Mouse (Mus musculus) neural tube, embryonic 11.5 days (tissue): Measurements from ENCODE around the gene Adamts3. TPM values are rescaled to one million over a fixed set of nuclear protein-coding genes. Genes with fewer than 3 reads are reported as not detected.

Experiments
- ATAC-seq: fragments of 200-750 bp; cut with Nextera tagmentation; 2 replicates; pipeline ENCODE4 v1.8.0; 2017; ENCODE audit warnings: moderate number of reproducible peaks, mild to moderate bottlenecking, moderate TSS enrichment, moderate library complexity; ENCODE audit not compliant: insufficient read depth, low FRiP score, low TSS enrichment
- DNase-seq: peaks from one replicate; pipeline ENCODE4 v3.0.0-alpha.2; 2015; ENCODE audit warnings: low spot score
- H3K27ac ChIP-seq: fragments of 300-500 bp; sonication (generic); 2 replicates; pipeline ENCODE4 v1.5.1; 2014; ENCODE audit warnings: low read depth, mild to moderate bottlenecking, low read length
- H3K27me3 ChIP-seq: fragments of 300-500 bp; sonication (generic); 2 replicates; pipeline ENCODE4 v1.6.1; 2014; ENCODE audit warnings: mild to moderate bottlenecking, low read length, mixed read lengths; ENCODE audit not compliant: control insufficient read depth, insufficient read depth
- H3K36me3 ChIP-seq: fragments of 300-500 bp; sonication (generic); 2 replicates; pipeline ENCODE4 v1.6.1; 2014; ENCODE audit warnings: mild to moderate bottlenecking, low read length, moderate library complexity, mixed read lengths; ENCODE audit not compliant: control insufficient read depth, insufficient read depth
- H3K4me1 ChIP-seq: fragments of 300-500 bp; sonication (generic); 2 replicates; pipeline ENCODE4 v1.6.1; 2014; ENCODE audit warnings: low read length, mixed read lengths; ENCODE audit not compliant: control insufficient read depth, insufficient read depth
- H3K4me2 ChIP-seq: fragments of 300-500 bp; sonication (generic); 2 replicates; pipeline ENCODE4 v1.6.1; 2014; ENCODE audit warnings: low read depth, mild to moderate bottlenecking, moderate library complexity
- H3K4me3 ChIP-seq: fragments of 300-500 bp; sonication (generic); 2 replicates; pipeline ENCODE4 v1.5.1; 2014; ENCODE audit warnings: low read depth, low read length
- H3K9ac ChIP-seq: fragments of 300-500 bp; sonication (generic); 2 replicates; pipeline ENCODE4 v1.6.1; 2014; ENCODE audit warnings: mild to moderate bottlenecking, low read length
- H3K9me3 ChIP-seq: fragments of 300-500 bp; sonication (generic); 2 replicates; pipeline ENCODE4 v1.6.1; 2016; ENCODE audit warnings: low read length; ENCODE audit not compliant: control insufficient read depth
- WGBS: fragments of 180-500 bp; shearing (Covaris S2); extraction: QIAGEN DNeasy Blood & Tissue Kit; methylation state at CpG from one replicate; pipeline ENCODE4 v1.1.7; 2014; 5-methylcytosine and 5-hydroxymethylcytosine counted together
- polyA plus RNA-seq: library from polyadenylated mRNA; unstranded; fragments of >200 nt; fragmentation: Nextera tagmentation; extraction: Ambion mirVana; gene quantifications from 2 replicates; pipeline ENCODE4 v1.2.1, GENCODE M21; 2014

The Adamts3 gene
- polyA plus RNA-seq, 1 experiment from 2014 or later = 4.0 TPM

GRCm38 (mm10) chr5:89711116-89711859 lies 171.8 kb downstream of the Adamts3 start:
- no peaks in the 10 kb centered on the region for H3K9me3 ChIP-seq
- DNase-seq (no peak), ATAC-seq (no peak)
- H3K4me3 ChIP-seq = no peak overlapping the region
- no peaks in the 10 kb centered on the region for H3K36me3 ChIP-seq
- H3K4me1 ChIP-seq = no peaks in the 10 kb centered on the region
- H3K4me2 ChIP-seq = no peak overlapping the region
- no peak overlapping the region for H3K27ac ChIP-seq
- H3K27me3 ChIP-seq = no peaks in the 10 kb centered on the region
- no peak overlapping the region for H3K9ac ChIP-seq
- 92% methylated on average over 7 of the region's 7 CpGs for WGBS

DNA sequence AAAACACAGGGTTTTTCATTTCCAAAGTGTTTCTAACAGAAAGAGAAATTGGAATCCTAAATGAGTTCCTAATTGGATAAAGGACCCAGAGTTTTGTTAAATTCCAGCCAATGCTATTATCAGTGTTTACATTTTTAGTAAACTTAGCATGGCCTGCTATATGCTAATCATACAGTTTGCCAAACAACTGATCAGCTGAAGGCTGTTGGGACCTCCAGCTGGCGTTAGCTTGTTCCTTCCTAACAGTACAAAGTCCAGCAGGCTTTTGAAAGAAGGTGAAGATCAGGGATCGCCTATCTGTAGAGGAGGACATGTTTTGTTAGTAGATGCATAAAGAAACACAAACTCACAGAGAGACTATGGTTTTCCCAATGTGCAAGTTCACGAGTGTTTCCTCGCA lies 173.7 kb downstream of the Adamts3 start:
- Histone ChIP-seq H3K4me2 (no peak overlapping the region), H3K4me1 (no peaks in the 10 kb centered on the region), H3K9me3 (no peaks in the 10 kb centered on the region), H3K4me3 (no peak overlapping the region), H3K36me3 (no peaks in the 10 kb centered on the region), H3K27me3 (no peaks in the 10 kb centered on the region), H3K9ac (no peak overlapping the region), H3K27ac (no peak overlapping the region)
- 63% methylated on average over 4 of the region's 4 CpGs for WGBS
- DNase-seq (no peak), ATAC-seq (no peak)

DNA sequence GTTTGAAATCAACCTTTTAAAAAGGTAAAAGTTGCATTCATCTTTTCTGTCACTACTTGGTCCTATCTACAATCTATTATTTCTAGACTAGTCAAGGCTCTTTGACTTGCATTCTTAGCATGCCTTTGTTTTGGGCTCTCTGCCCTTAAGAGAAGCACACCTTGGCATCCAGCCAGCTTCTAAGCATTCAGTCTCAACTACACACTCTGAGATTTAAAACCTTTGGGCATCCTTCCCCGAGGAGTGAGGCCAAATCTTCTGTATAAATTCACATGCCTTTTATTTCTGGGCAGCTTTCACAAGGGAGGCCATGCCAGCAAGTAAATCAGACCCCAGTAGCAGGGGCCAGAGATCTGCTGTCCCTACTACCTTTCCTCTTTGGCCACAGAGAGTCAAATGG lies 178.9 kb downstream of the Adamts3 start:
- no peak for ATAC-seq
- Histone ChIP-seq H3K4me1 (no peaks in the 10 kb centered on the region), H3K4me2 (no peak overlapping the region), H3K27ac (no peak overlapping the region), H3K36me3 (no peaks in the 10 kb centered on the region), H3K9ac (no peak overlapping the region), H3K4me3 (no peak overlapping the region), H3K27me3 (no peaks in the 10 kb centered on the region), H3K9me3 (no peaks in the 10 kb centered on the region)
- no peak for DNase-seq
- WGBS = 69% methylated on average over 1 of the region's 1 CpGs

- no peak overlapping the region for H3K4me2 ChIP-seq
- no peaks in the 10 kb centered on the region for H3K36me3 ChIP-seq
- no peaks in the 10 kb centered on the region for H3K27me3 ChIP-seq
- DNase-seq = no peak
- WGBS = 92% methylated on average over 9 of the region's 9 CpGs
- H3K27ac ChIP-seq = no peak overlapping the region
- H3K4me3 ChIP-seq = no peak overlapping the region
- no peak; the same call in 1 of the 2 replicates for ATAC-seq
- no peaks in the 10 kb centered on the region for H3K4me1 ChIP-seq
- no peak overlapping the region for H3K9ac ChIP-seq
- no peaks in the 10 kb centered on the region for H3K9me3 ChIP-seq
These were observed 181.7 kb downstream of the Adamts3 start for GRCm38 (mm10) chr5:89701241-89702007.

GRCm38 (mm10) chr5:89687826-89688225 lies 195.3 kb downstream of the Adamts3 start:
- H3K4me2 ChIP-seq = no peak overlapping the region
- no peaks in the 10 kb centered on the region for H3K4me1 ChIP-seq
- H3K27ac ChIP-seq = no peak overlapping the region
- 86% methylated on average over 1 of the region's 1 CpGs for WGBS
- no peak for ATAC-seq
- no peak for DNase-seq
- H3K9ac ChIP-seq = no peak overlapping the region
- no peaks in the 10 kb centered on the region for H3K9me3 ChIP-seq
- H3K27me3 ChIP-seq = no peaks in the 10 kb centered on the region
- no peak overlapping the region for H3K4me3 ChIP-seq
- H3K36me3 ChIP-seq = no peaks in the 10 kb centered on the region

DNA sequence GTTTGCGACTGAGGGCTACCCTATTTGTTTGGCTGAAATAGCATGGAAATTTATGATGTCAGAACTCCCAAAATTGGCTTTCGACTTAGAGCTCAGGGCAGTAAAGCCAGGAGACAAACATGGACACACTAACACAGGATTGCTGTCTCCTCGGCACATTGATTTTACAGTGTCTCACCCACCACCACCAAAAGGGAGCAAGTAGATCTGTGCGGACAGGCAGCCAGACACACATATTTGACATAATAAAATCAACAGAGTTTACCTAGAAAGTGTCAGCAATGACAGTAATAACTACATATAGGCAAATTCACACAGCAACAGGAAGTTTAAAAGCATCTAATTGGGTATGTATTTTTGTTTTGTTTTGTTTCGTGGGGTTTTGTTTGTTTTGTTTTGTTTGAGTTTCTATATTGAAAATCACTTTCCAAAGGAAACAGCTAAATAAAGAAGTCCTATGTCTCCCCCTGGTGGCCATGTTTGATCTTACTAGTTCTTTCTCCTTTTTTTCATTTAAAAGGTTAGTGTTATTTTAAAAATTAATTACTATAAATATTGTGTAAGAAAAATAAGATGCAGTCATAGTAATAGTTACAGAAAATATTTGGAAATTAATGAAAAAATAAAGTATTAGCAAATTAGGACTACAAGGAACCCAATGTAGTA lies 203.1 kb downstream of the Adamts3 start:
- Histone ChIP-seq H3K27me3 (no peaks in the 10 kb centered on the region), H3K9ac (no peak overlapping the region), H3K9me3 (no peaks in the 10 kb centered on the region), H3K27ac (no peak overlapping the region), H3K4me1 (no peaks in the 10 kb centered on the region), H3K36me3 (no peaks in the 10 kb centered on the region), H3K4me3 (no peak overlapping the region), H3K4me2 (no peak overlapping the region)
- WGBS = 58% methylated on average over 5 of the region's 5 CpGs
- 0 out of 2 replicates have a peak, but pooled peaks have one; percentile 44 for ATAC-seq
- peak; percentile 49 for DNase-seq

- Histone ChIP-seq H3K4me2 (no peak overlapping the region), H3K4me1 (no peaks in the 10 kb centered on the region), H3K27me3 (no peaks in the 10 kb centered on the region), H3K9ac (no peak overlapping the region), H3K36me3 (no peaks in the 10 kb centered on the region), H3K27ac (no peak overlapping the region), H3K9me3 (no peaks in the 10 kb centered on the region), H3K4me3 (no peak overlapping the region)
- no peak for ATAC-seq
- no peak for DNase-seq
- 92% methylated on average over 4 of the region's 4 CpGs for WGBS
These were observed 205.0 kb downstream of the Adamts3 start for GRCm38 (mm10) chr5:89678148-89678547.

DNA sequence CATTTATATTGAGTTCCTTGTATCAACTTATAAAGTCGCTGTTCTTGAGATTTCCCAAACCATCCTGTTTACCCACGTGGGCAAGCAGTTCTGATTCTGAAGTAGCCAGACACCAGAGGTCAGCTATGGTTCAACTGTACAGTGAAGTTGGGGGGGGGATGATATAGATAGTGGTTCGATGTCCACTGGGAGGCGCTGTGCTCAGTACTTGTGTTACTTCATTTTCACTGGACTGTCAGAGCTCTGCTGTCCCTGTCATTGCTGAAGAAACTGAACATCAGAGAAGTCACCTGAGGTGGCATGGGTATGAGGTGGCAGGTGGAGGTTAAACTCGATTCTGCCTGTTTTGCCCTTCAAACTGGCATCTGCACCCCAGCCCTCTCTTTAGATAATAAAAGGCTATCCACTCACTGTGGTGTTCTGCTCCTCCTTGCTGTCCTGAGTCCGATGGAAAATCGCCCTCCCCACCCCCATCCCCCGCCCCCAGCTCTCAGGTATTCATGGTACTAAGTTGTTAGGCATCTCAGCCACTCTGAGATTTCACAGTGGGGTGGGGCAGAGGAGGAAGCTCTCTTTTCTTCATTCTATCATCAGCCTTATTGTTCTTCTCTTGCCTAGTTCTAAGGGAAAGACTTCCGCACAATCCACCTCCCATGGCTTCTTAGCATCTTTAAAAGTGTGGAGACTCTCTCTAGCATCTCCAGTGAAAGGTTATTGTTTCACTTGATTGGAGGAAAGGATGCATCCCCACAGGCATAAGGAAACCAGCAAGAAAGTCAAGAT lies 208.9 kb downstream of the Adamts3 start:
- no peaks in the 10 kb centered on the region for H3K36me3 ChIP-seq
- no peak for ATAC-seq
- WGBS = 83% methylated on average over 9 of the region's 9 CpGs

More for the DNA sequence above, 208.9 kb downstream of the Adamts3 start:
- Histone ChIP-seq H3K27me3 (no peaks in the 10 kb centered on the region), H3K9me3 (no peaks in the 10 kb centered on the region), H3K4me3 (no peak overlapping the region), H3K4me1 (no peaks in the 10 kb centered on the region), H3K9ac (no peak overlapping the region), H3K4me2 (no peak overlapping the region), H3K27ac (no peak overlapping the region)
- DNase-seq = no peak
